Mouse (Mus musculus) embryonic fibroblast, embryonic 13.5 days (primary cell): ENCODE measurements around the gene Wfdc9.

Experiments
- CTCF ChIP-seq: IDR thresholded peaks from 2 replicates; pipeline ENCODE4 v1.5.1; 2011; ENCODE audit warnings: mild to moderate bottlenecking, control low read depth, low read length, moderate library complexity, borderline replicate concordance; ENCODE audit not compliant: insufficient read depth
- POLR2A ChIP-seq: IDR thresholded peaks from 2 replicates; pipeline ENCODE4 v1.6.1; 2011; ENCODE audit warnings: low read depth, mild to moderate bottlenecking, control low read depth, low read length, moderate library complexity

DNA sequence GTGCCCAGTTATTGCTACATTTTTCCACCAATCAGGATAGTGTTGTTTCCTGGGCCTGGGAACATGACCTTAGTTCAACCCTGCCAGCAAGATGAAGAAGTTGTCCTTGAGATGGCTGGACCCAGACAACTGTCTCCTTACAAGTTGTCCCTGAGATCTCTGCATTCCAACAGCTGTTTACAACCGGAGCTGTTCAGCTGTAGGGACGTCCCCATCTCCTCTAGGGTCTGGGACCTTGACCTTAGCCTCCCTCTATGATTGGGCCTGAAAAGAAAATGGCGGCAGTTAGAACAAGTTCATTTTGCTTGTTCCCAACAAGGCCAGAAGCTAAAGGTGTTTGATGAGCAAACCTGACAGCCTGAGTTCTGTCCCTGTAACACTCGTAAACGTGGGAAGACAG lies 37.3 kb downstream of the Wfdc9 start:
- TF ChIP-seq CTCF, result no peak
- no peak for TF ChIP-seq POLR2A
